Mouse (Mus musculus): ENCODE data around the gene Pld2. TPM values are rescaled to one million over a fixed set of nuclear protein-coding genes. Genes with fewer than 3 reads are reported as not detected.

Gene Pld2
- total RNA-seq, 2 experiments from 2014 or later: 7.7 to 8.4 TPM

DNA sequence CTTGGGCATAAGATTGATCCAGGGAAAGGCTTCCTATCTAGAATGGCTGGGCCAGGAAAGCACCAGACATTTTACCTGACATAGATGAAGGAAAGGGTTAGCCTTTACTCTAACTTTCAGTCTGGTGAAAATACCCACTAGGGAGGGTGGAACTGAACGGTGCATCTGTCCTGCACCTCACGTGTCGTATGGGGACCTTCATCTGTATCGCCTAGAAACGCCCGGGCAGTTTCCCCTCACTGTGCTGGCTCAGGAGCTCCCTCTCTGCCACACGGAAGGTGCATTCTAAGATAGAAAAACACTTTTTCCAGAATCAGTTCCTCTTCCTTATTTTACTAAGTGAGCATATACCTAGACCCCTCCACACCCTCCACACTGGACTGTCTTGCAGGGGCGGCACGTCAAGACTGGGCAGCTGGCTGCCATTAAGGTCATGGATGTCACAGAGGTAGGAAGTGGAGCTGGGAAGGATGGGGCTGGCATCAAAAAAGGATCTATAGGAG, 58.6 kb downstream of the Pld2 start:
- no peak for DNase-seq
- intact Hi-C loops (cut with DNase I): no loop called here

DNA sequence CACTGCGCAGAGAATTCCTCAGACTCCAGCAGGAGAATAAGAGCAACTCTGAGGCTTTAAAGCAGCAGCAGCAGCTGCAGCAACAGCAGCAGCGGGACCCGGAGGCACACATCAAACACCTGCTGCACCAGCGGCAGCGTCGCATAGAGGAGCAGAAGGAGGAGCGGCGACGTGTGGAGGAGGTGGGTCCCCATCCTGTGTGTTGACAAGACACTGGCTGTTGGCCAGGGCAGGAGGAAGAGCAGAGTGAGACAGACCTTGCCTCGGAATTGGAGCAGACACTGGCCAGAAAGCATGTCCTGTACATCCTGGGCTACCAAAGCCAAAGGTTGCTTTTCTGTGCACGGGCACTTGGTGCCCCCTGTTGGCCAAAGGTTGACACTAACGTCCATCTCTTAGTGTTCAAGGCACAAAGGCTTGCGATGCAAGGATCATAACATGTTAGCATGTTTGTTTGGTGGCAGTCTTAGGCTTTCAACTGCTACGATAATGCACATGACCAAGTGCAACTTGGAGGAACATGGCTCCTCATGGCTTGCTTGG, 65.2 kb downstream of the Pld2 start:
- DNase-seq: peak; percentile 82 to 87
- intact Hi-C loops (cut with DNase I): loop anchor here (1.0 to 10.0 kb wide), 3 partner anchors 42 to 170 kb away; partner anchors contain the start of genes Arrb2 and Mink1

- intact Hi-C loops (cut with DNase I): loop anchor here (10.0 kb wide), 1 partner anchor 172 kb away; the partner anchor contains the start of gene Arrb2
These were observed 66.9 kb downstream of the Pld2 start for GRCm38 (mm10) chr11:70606717-70607116.

DNA sequence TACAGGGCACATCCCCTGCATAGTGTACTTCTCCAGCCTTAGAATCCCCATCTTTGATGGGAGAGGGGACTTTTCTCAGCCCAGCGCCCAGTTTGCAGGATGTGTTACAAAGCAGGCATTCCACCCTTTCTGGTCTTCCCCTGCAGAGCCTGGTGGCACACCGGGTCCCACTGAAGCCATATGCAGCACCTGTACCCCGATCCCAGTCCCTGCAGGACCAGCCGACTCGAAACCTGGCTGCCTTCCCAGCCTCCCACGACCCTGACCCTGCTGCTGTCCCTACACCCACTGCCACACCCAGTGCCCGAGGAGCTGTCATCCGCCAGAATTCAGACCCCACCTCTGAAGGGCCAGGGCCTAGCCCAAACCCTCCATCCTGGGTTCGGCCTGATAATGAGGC, 67.7 kb downstream of the Pld2 start:
- no peak for DNase-seq
- intact Hi-C loops (cut with DNase I): loop anchor here (10.0 kb wide), 1 partner anchor 173 kb away; the partner anchor contains the start of gene Arrb2

More at GRCm38 (mm10) chr11:70606717-70607116, 66.9 kb downstream of the Pld2 start:
- no peak for DNase-seq

Other genes starting within 250 kb of the Pld2 start
- under 1 TPM; 0.14 to 0.44 TPM for gene Alox12e, start 217.4 kb upstream of the Pld2 start, total RNA-seq (2021)
- 1 to 10 TPM; 5.2 to 8.1 TPM for gene Alox15, start 188.0 kb upstream of the Pld2 start, total RNA-seq (2021)
- 10 to 100 TPM; 19.8 to 22.9 TPM for gene Pelp1, start 130.0 kb upstream of the Pld2 start, total RNA-seq (2021)
- 10 to 100 TPM; 13.8 to 17.0 TPM for gene Arrb2, start 107.4 kb upstream of the Pld2 start, total RNA-seq (2021)
- gene Med11, start 88.1 kb upstream of the Pld2 start, total RNA-seq (2021): 1 to 10 TPM; 7.3 to 8.5 TPM
- gene Zmynd15, start 80.6 kb upstream of the Pld2 start, total RNA-seq (2021): 1 to 10 TPM; 2.9 to 4.7 TPM
- 1 to 10 TPM; 7.3 to 9.5 TPM for gene Cxcl16, start 80.1 kb upstream of the Pld2 start, total RNA-seq (2021)
- gene Tm4sf5, start 34.8 kb upstream of the Pld2 start, total RNA-seq (2021): 1 to 10 TPM; 1.2 to 1.3 TPM
- gene Vmo1, start 25.4 kb upstream of the Pld2 start, total RNA-seq (2021): under 1 TPM in 1 of 2 experiments, not detected in 1; 0.45 TPM
- not detected for gene Gltpd2, start 20.9 kb upstream of the Pld2 start, total RNA-seq (2021)
- 100 to 1,000 TPM; 231 to 238 TPM for gene Psmb6, start 14.7 kb upstream of the Pld2 start, total RNA-seq (2021)
- gene Gm40193, start 7.1 kb upstream of the Pld2 start, total RNA-seq (2021): not detected
- gene Mink1, start 22.8 kb downstream of the Pld2 start, total RNA-seq (2021): 10 to 100 TPM; 42.2 to 44.1 TPM
- not detected for gene 4930544D05Rik, start 75.8 kb downstream of the Pld2 start, total RNA-seq (2021)
- not detected for gene Chrne, start 79.2 kb downstream of the Pld2 start, total RNA-seq (2021)
- under 1 TPM; 0.17 to 0.22 TPM for gene Gp1ba, start 99.1 kb downstream of the Pld2 start, total RNA-seq (2021)
- 10 to 100 TPM; 52.0 to 54.4 TPM for gene Rnf167, start 107.2 kb downstream of the Pld2 start, total RNA-seq (2021)
- gene Slc25a11, start 107.4 kb downstream of the Pld2 start, total RNA-seq (2021): 100 to 1,000 TPM; 438 to 444 TPM
- gene Pfn1, start 114.6 kb downstream of the Pld2 start, total RNA-seq (2021): 100 to 1,000 TPM; 326 to 379 TPM
- gene Eno3, start 117.1 kb downstream of the Pld2 start, total RNA-seq (2021): 1,000 to 10,000 TPM; 1,878 to 1,971 TPM
- 10 to 100 TPM; 83.4 to 84.4 TPM for gene Spag7, start 129.4 kb downstream of the Pld2 start, total RNA-seq (2021)
- 10 to 100 TPM; 38.3 to 40.0 TPM for gene Camta2, start 148.0 kb downstream of the Pld2 start, total RNA-seq (2021)
- gene Inca1, start 160.1 kb downstream of the Pld2 start, total RNA-seq (2021): 1 to 10 TPM; 3.0 to 4.7 TPM
- 100 to 1,000 TPM; 322 to 323 TPM for gene Kif1c, start 160.5 kb downstream of the Pld2 start, total RNA-seq (2021)
- 1 to 10 TPM; 8.3 to 8.7 TPM for gene Zfp3, start 224.1 kb downstream of the Pld2 start, total RNA-seq (2021)

All from heart, postnatal 14 days (tissue).